Comparison of ENCODE assay signal across 21 mouse cellular contexts in the genomic region with DNA sequence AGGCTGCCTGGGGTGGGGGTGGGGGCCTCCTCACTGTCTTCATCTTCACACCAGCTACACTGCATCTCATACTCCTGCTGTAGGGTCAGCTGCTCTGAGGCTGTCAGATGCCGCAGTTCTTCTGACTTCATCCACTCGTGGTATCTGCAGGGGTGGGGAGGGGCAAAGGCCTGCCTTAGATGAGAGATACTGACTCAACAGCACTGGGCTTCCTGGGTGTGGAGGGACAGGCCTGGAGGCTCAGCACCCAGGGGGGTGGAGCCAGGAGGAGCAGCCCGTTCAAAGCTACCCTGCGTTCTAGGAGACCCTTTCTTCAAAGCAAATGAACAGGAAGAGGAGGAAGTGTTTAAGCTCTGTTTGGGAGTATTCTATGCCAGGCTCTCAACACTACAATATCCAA. TPM values are rescaled to one million over a fixed set of nuclear protein-coding genes. Genes with fewer than 3 reads are reported as not detected.
DNase-seq lines count a peak whose midpoint lies in the region; ATAC-seq and TF ChIP-seq lines count a peak whose summit lies in the region.
"Had no signal": no experiment of that assay in that cellular context is flagged by ENCODE, and none has a peak within 500 bp of the region (broad histone marks: within the 10 kb centered on the region; RNA-seq: fewer than 3 reads in every experiment).

No protein-coding gene starts in this region.

- H3K79me2 ChIP-seq in macrophage (ENCODE audit: inconsistent target): peaks cover 24% of the 10 kb centered on the region

- H3K27ac ChIP-seq in heart, embryonic 13.5 days (replicated peaks): no peak overlapping the region
- H3K27ac ChIP-seq in heart, embryonic 10.5 days: no peak overlapping the region
- H3K27ac ChIP-seq in thymus, adult 2 months (ENCODE audit: control insufficient read depth, insufficient read depth, low read length): no peak overlapping the region; the same call in 1 of the 2 replicates
- H3K27ac ChIP-seq in macrophage: peak overlapping the region; percentile 98
- H3K27ac ChIP-seq: forebrain, embryonic 12.5 days; heart, adult 2 months; hindbrain, embryonic 10.5 days; limb, embryonic 15.5 days; midbrain, embryonic 10.5 days had no signal

- DNase-seq in heart, embryonic 10.5 days (ENCODE audit: low spot score): no peak
- peak; percentile 33 for DNase-seq in thymus, postnatal 0 days (ENCODE audit: low spot score)
- DNase-seq in thymus, adult 2 months: no peak
- DNase-seq in MN1 (ENCODE audit: low spot score): peak; percentile 51
- DNase-seq in gastrocnemius, adult 18-20 months (ENCODE audit: low spot score): no peak
- DNase-seq in layer of hippocampus, postnatal 14 days (ENCODE audit: low spot score in 2 of 2): no peak
- DNase-seq: adrenal gland, postnatal 36 days; cerebellum, adult 18-20 months; gastrocnemius, postnatal 14 days; heart, adult 2 months; layer of hippocampus, postnatal 36 days; lung, embryonic 14.5 days; lung, postnatal 36 days; right cerebral cortex, postnatal 14 days had no signal

- no peak overlapping the region for H3K4me2 ChIP-seq in heart, embryonic 13.5 days
- H3K4me2 ChIP-seq: forebrain, embryonic 12.5 days; limb, embryonic 15.5 days; lung, embryonic 14.5 days had no signal

- H3K4me3 ChIP-seq in heart, embryonic 13.5 days: no peak overlapping the region
- H3K4me3 ChIP-seq in heart, embryonic 10.5 days: no peak overlapping the region
- no peak overlapping the region for H3K4me3 ChIP-seq in thymus, adult 2 months (ENCODE audit: control insufficient read depth, insufficient read depth, low read length)
- H3K4me3 ChIP-seq in macrophage (ENCODE audit: inconsistent target): peak overlapping the region; percentile 69
- H3K4me3 ChIP-seq: forebrain, embryonic 12.5 days; heart, adult 2 months; hindbrain, embryonic 10.5 days; limb, embryonic 15.5 days; midbrain, embryonic 10.5 days had no signal

- TF ChIP-seq POLR2A in thymus, adult 2 months (IDR thresholded peaks at IDR 0.05; ENCODE audit: control insufficient read depth, extremely low read depth, insufficient read depth, low read length, poor library complexity): no peak

- H3K9me3 ChIP-seq in heart, embryonic 13.5 days: no peaks in the 10 kb centered on the region
- H3K9me3 ChIP-seq in heart, embryonic 10.5 days: no peaks in the 10 kb centered on the region
- H3K9me3 ChIP-seq: forebrain, embryonic 12.5 days; hindbrain, embryonic 10.5 days; limb, embryonic 15.5 days; midbrain, embryonic 10.5 days had no signal

- H3K4me1 ChIP-seq in heart, embryonic 13.5 days: peaks cover 17% of the 10 kb centered on the region
- peaks cover 41% of the 10 kb centered on the region for H3K4me1 ChIP-seq in heart, embryonic 10.5 days
- peaks cover 36% of the 10 kb centered on the region for H3K4me1 ChIP-seq in thymus, adult 2 months (replicated peaks; ENCODE audit: control insufficient read depth, insufficient read depth, low read length)

- H3K27me3 ChIP-seq in heart, embryonic 13.5 days (replicated peaks): no peaks in the 10 kb centered on the region; the same call in 1 of the 2 replicates
- H3K27me3 ChIP-seq in heart, embryonic 10.5 days (ENCODE audit: insufficient read depth, poor library complexity, severe bottlenecking): peaks cover 3% of the 10 kb centered on the region; the same call in 1 of the 2 replicates
- no peaks in the 10 kb centered on the region for H3K27me3 ChIP-seq in thymus, adult 2 months (ENCODE audit: control insufficient read depth, insufficient read depth, low read length)
- H3K27me3 ChIP-seq: forebrain, embryonic 12.5 days; limb, embryonic 15.5 days had no signal

- no peak for TF ChIP-seq CTCF in thymus, adult 2 months (IDR thresholded peaks at IDR 0.05; ENCODE audit: borderline replicate concordance, control insufficient read depth, extremely low read depth, insufficient read depth, low read length, poor library complexity)

- H3K9ac ChIP-seq in heart, embryonic 13.5 days: 0 out of 2 replicates have a peak overlapping the region, but pooled peaks have one; percentile 42
- H3K9ac ChIP-seq: forebrain, embryonic 12.5 days; limb, embryonic 15.5 days; lung, embryonic 14.5 days had no signal

- peaks cover 4% of the 10 kb centered on the region for H3K36me3 ChIP-seq in heart, embryonic 13.5 days
- peaks cover 14% of the 10 kb centered on the region for H3K36me3 ChIP-seq in heart, embryonic 10.5 days
- H3K36me3 ChIP-seq in thymus, adult 2 months (ENCODE audit: control insufficient read depth, insufficient read depth, low read length): peaks cover 21% of the 10 kb centered on the region
- H3K36me3 ChIP-seq in macrophage (ENCODE audit: inconsistent target): peaks cover 22% of the 10 kb centered on the region

- WGBS in heart, embryonic 13.5 days: 19% methylated on average over 4 of the region's 4 CpGs
- WGBS in heart, embryonic 10.5 days: 20% methylated on average over 4 of the region's 4 CpGs
- 25% methylated on average over 4 of the region's 4 CpGs for WGBS in thymus, adult 2 months
- 35% methylated on average over 4 of the region's 4 CpGs for WGBS in macrophage (ENCODE audit: missing documents)

- no peak for ATAC-seq in heart, embryonic 13.5 days (ENCODE audit: extremely low read depth, insufficient number of reproducible peaks, low FRiP score, low TSS enrichment)
- ATAC-seq: inflammation-experienced regulatory T-cells, adult 6 months had no signal

RNA-seq across cellular contexts. Expression of a gene that starts 2.3 kb away (rescaled TPM):
- 7.1 and 7.7 TPM in 2 replicates for polyA plus RNA-seq in heart, embryonic 13.5 days (2015; fragmentation: Nextera tagmentation; extraction: Ambion mirVana)
- 9.6 TPM in 2 replicates for polyA plus RNA-seq in heart, embryonic 10.5 days (2016; fragmentation: Nextera tagmentation; extraction: Ambion mirVana)
- polyA plus RNA-seq in thymus, postnatal 0 days (2015; fragmentation: Nextera tagmentation; extraction: Ambion mirVana): 8.6 and 10.8 TPM in 2 replicates
- 24.1 and 26.8 TPM in 2 replicates for polyA plus RNA-seq in thymus, adult 2 months (2012; rRNA removed)
- 100 to 1,000 TPM in 12 of 26 experiments, 10 to 100 TPM in 13, 1 to 10 TPM in 1; 7.7 to 184 (median 90.9) TPM for total RNA-seq in macrophage (2018; cell fraction: chromatin; rRNA removed)
- 100 to 1,000 TPM in 22 of 26 experiments, 10 to 100 TPM in 4; 67.8 to 188 (median 142) TPM for total RNA-seq in macrophage (2018; cell fraction: cytosol; rRNA removed)
- 100 to 1,000 TPM in 23 of 26 experiments, 10 to 100 TPM in 3; 16.8 to 258 (median 153) TPM for total RNA-seq in macrophage (2018; cell fraction: nucleus; rRNA removed)
- 86.7 to 149 TPM (median 97.3 TPM) in 3 replicates for polyA plus RNA-seq in macrophage (2018)
- total RNA-seq in gastrocnemius, adult 18-20 months (2021): 1 to 10 TPM; 7.5 to 7.9 TPM
- 10 to 100 TPM; 15.0 to 21.2 TPM for total RNA-seq in layer of hippocampus, postnatal 14 days (2021)

RNA-seq across cellular contexts. Expression of a gene that starts 2.7 kb away (rescaled TPM):
- polyA plus RNA-seq in heart, embryonic 13.5 days (2015; fragmentation: Nextera tagmentation; extraction: Ambion mirVana): 13.8 and 19.0 TPM in 2 replicates
- polyA plus RNA-seq in heart, embryonic 10.5 days (2016; fragmentation: Nextera tagmentation; extraction: Ambion mirVana): 15.8 and 17.0 TPM in 2 replicates
- polyA plus RNA-seq in thymus, postnatal 0 days (2015; fragmentation: Nextera tagmentation; extraction: Ambion mirVana): 19.3 and 20.1 TPM in 2 replicates
- polyA plus RNA-seq in thymus, adult 2 months (2012; rRNA removed): 9.8 and 11.8 TPM in 2 replicates
- total RNA-seq in macrophage (2018; cell fraction: chromatin; rRNA removed): 100 to 1,000 TPM in 1 of 26 experiments, 10 to 100 TPM in 21, 1 to 10 TPM in 4; 2.6 to 108 (median 36.9) TPM
- total RNA-seq in macrophage (2018; cell fraction: cytosol; rRNA removed): 100 to 1,000 TPM in 1 of 26 experiments, 10 to 100 TPM in 25; 28.0 to 101 (median 57.2) TPM
- 10 to 100 TPM in 25 of 26 experiments, 1 to 10 TPM in 1; 9.0 to 78.5 (median 40.6) TPM for total RNA-seq in macrophage (2018; cell fraction: nucleus; rRNA removed)
- 49.9 to 79.6 TPM (median 50.9 TPM) in 3 replicates for polyA plus RNA-seq in macrophage (2018)
- total RNA-seq in gastrocnemius, adult 18-20 months (2021): 10 to 100 TPM; 12.6 to 20.2 TPM
- 10 to 100 TPM; 19.3 to 19.9 TPM for total RNA-seq in layer of hippocampus, postnatal 14 days (2021)

RNA-seq across cellular contexts. Expression of a gene that starts 21.8 kb away (rescaled TPM):
- polyA plus RNA-seq in heart, embryonic 13.5 days (2015; fragmentation: Nextera tagmentation; extraction: Ambion mirVana): 23.1 and 24.4 TPM in 2 replicates
- polyA plus RNA-seq in heart, embryonic 10.5 days (2016; fragmentation: Nextera tagmentation; extraction: Ambion mirVana): 29.5 and 74.6 TPM in 2 replicates
- 255 and 279 TPM in 2 replicates for polyA plus RNA-seq in thymus, postnatal 0 days (2015; fragmentation: Nextera tagmentation; extraction: Ambion mirVana)
- polyA plus RNA-seq in thymus, adult 2 months (2012; rRNA removed): 202 and 207 TPM in 2 replicates
- total RNA-seq in macrophage (2018; cell fraction: chromatin; rRNA removed): 100 to 1,000 TPM in 8 of 26 experiments, 10 to 100 TPM in 18; 30.3 to 205 (median 67.7) TPM
- 100 to 1,000 TPM; 153 to 311 (median 221) TPM for total RNA-seq in macrophage (2018; cell fraction: cytosol; rRNA removed)
- 100 to 1,000 TPM in 15 of 26 experiments, 10 to 100 TPM in 11; 74.2 to 183 (median 104) TPM for total RNA-seq in macrophage (2018; cell fraction: nucleus; rRNA removed)
- polyA plus RNA-seq in macrophage (2018): 158 to 302 TPM (median 169 TPM) in 3 replicates
- total RNA-seq in gastrocnemius, adult 18-20 months (2021): 1 to 10 TPM; 1.6 to 1.9 TPM
- total RNA-seq in layer of hippocampus, postnatal 14 days (2021): 10 to 100 TPM; 79.3 to 82.2 TPM

RNA-seq across cellular contexts. Expression of a gene that starts 51.2 kb away (rescaled TPM):
- 0.37 and 0.38 TPM in 2 replicates for polyA plus RNA-seq in heart, embryonic 13.5 days (2015; fragmentation: Nextera tagmentation; extraction: Ambion mirVana)
- polyA plus RNA-seq in heart, embryonic 10.5 days (2016; fragmentation: Nextera tagmentation; extraction: Ambion mirVana): 0.08 and 0.27 TPM in 2 replicates
- polyA plus RNA-seq in thymus, postnatal 0 days (2015; fragmentation: Nextera tagmentation; extraction: Ambion mirVana): 0.76 and 2.0 TPM in 2 replicates
- polyA plus RNA-seq in thymus, adult 2 months (2012; rRNA removed): 8.4 and 10.4 TPM in 2 replicates
- total RNA-seq in macrophage (2018; cell fraction: chromatin; rRNA removed): 100 to 1,000 TPM in 23 of 26 experiments, 10 to 100 TPM in 3; 48.1 to 568 (median 332) TPM
- total RNA-seq in macrophage (2018; cell fraction: cytosol; rRNA removed): 100 to 1,000 TPM in 6 of 26 experiments, 10 to 100 TPM in 20; 54.6 to 145 (median 88.2) TPM
- total RNA-seq in macrophage (2018; cell fraction: nucleus; rRNA removed): 100 to 1,000 TPM in 24 of 26 experiments, 10 to 100 TPM in 2; 52.4 to 465 (median 283) TPM
- polyA plus RNA-seq in macrophage (2018): 76.9 to 122 TPM (median 90.4 TPM) in 3 replicates
- total RNA-seq in gastrocnemius, adult 18-20 months (2021): not detected
- under 1 TPM; 0.35 to 0.76 TPM for total RNA-seq in layer of hippocampus, postnatal 14 days (2021)
- total RNA-seq: gastrocnemius, postnatal 14 days had no signal
- polyA plus RNA-seq: hindbrain, embryonic 10.5 days had no signal

Comparison
In these comparisons a context has a peak if more than half of its experiments do, and no peak if none do; other contexts are left out.
1. DNase-seq: peak in thymus, postnatal 0 days (single experiment) and MN1 (single experiment); none in heart, embryonic 10.5 days (single experiment), thymus, adult 2 months (single experiment), gastrocnemius, adult 18-20 months (single experiment) and layer of hippocampus, postnatal 14 days (0 of 2).